Mouse (Mus musculus) limb, embryonic 13.5 days (tissue): Measurements from ENCODE around the gene Ndufab1. TPM values are rescaled to one million over a fixed set of nuclear protein-coding genes. Genes with fewer than 3 reads are reported as not detected.
"Not testable (repeated sequence)": the region's sequence is repeated elsewhere in the genome, so short reads cannot be mapped to it uniquely, and the experiment has no call there.

Source experiments
- ATAC-seq: fragments of 200-750 bp; cut with Nextera tagmentation; 2 replicates; pipeline ENCODE4 v1.8.0; 2017; ENCODE audit warnings: low read depth, moderate number of reproducible peaks, moderate TSS enrichment; ENCODE audit not compliant: low FRiP score
- H3K27ac ChIP-seq: fragments of 300-500 bp; sonication (generic); 2 replicates; pipeline ENCODE4 v1.5.1; 2015; ENCODE audit warnings: inconsistent platforms, mild to moderate bottlenecking, moderate library complexity
- H3K27me3 ChIP-seq: fragments of 300-500 bp; sonication (generic); 2 replicates; pipeline ENCODE4 v1.6.1; 2015; ENCODE audit warnings: mild to moderate bottlenecking, inconsistent platforms
- H3K36me3 ChIP-seq: fragments of 300-500 bp; sonication (generic); 2 replicates; pipeline ENCODE4 v1.6.1; 2015; ENCODE audit warnings: inconsistent platforms, mild to moderate bottlenecking, moderate library complexity
- H3K4me1 ChIP-seq: fragments of 300-500 bp; sonication (generic); 2 replicates; pipeline ENCODE4 v1.6.1; 2015; ENCODE audit warnings: inconsistent platforms
- H3K4me2 ChIP-seq: fragments of 300-500 bp; sonication (generic); replicated peaks from 2 replicates; pipeline ENCODE4 v1.6.1; 2015; ENCODE audit warnings: inconsistent platforms, mild to moderate bottlenecking, moderate library complexity
- H3K4me3 ChIP-seq: fragments of 300-500 bp; sonication (generic); 2 replicates; pipeline ENCODE4 v1.5.1; 2015; ENCODE audit warnings: moderate library complexity, mild to moderate bottlenecking, inconsistent platforms
- H3K9ac ChIP-seq: fragments of 300-500 bp; sonication (generic); 2 replicates; pipeline ENCODE4 v1.6.1; 2015; ENCODE audit warnings: mild to moderate bottlenecking, inconsistent platforms
- H3K9me3 ChIP-seq: fragments of 300-500 bp; sonication (generic); 2 replicates; pipeline ENCODE4 v1.6.1; 2016; ENCODE audit warnings: inconsistent platforms
- WGBS: fragments of 180-500 bp; shearing (Covaris S2); methylation state at CpG from one replicate; pipeline ENCODE4 v1.1.7; 2015; 5-methylcytosine and 5-hydroxymethylcytosine counted together
- polyA plus RNA-seq: library from polyadenylated mRNA; unstranded; fragments of >200 nt; fragmentation: Nextera tagmentation; extraction: Ambion mirVana; gene quantifications from 2 replicates; pipeline ENCODE4 v1.2.1, GENCODE M21; 2015

The Ndufab1 gene
- polyA plus RNA-seq, 1 experiment from 2014 or later: 651 TPM

- peak overlapping the region; percentile 88 for H3K9ac ChIP-seq
- peak overlapping the region; percentile 59 for H3K4me3 ChIP-seq
- not testable (repeated sequence) for H3K27me3 ChIP-seq, H3K9me3 ChIP-seq, H3K27ac ChIP-seq
- peak; percentile 73 for ATAC-seq
- H3K36me3 ChIP-seq: peaks cover 24% of the 10 kb centered on the region
- H3K4me1 ChIP-seq: peaks cover 14% of the 10 kb centered on the region
- peak overlapping the region; percentile 91 for H3K4me2 ChIP-seq
- WGBS: 7% methylated on average over 23 of the region's 28 CpGs
Measured at GRCm38 (mm10) chr7:122101014-122101746, 506 bp downstream of the Ndufab1 start.

GRCm38 (mm10) chr7:122099222-122099621 lies 2.5 kb downstream of the Ndufab1 start:
- Histone ChIP-seq H3K9ac (no peak overlapping the region), H3K36me3 (peaks cover 44% of the 10 kb centered on the region), H3K27me3 (no peaks in the 10 kb centered on the region), H3K4me1 (peaks cover 14% of the 10 kb centered on the region), H3K27ac (no peak overlapping the region), H3K4me3 (no peak overlapping the region), H3K4me2 (0 out of 2 replicates have a peak overlapping the region, but pooled peaks have one; percentile 0), H3K9me3 (no peaks in the 10 kb centered on the region)
- ATAC-seq: no peak
- WGBS: 60% methylated on average over 4 of the region's 4 CpGs

GRCm38 (mm10) chr7:122098009-122098408 lies 3.7 kb downstream of the Ndufab1 start:
- H3K27ac ChIP-seq: no peak overlapping the region
- H3K9ac ChIP-seq: no peak overlapping the region
- H3K27me3 ChIP-seq: no peaks in the 10 kb centered on the region
- H3K4me3 ChIP-seq: no peak overlapping the region
- WGBS: 89% methylated on average over 3 of the region's 3 CpGs
- peaks cover 14% of the 10 kb centered on the region for H3K4me1 ChIP-seq
- peaks cover 53% of the 10 kb centered on the region for H3K36me3 ChIP-seq
- ATAC-seq: no peak
- H3K4me2 ChIP-seq: no peak overlapping the region
- no peaks in the 10 kb centered on the region for H3K9me3 ChIP-seq

GRCm38 (mm10) chr7:122094564-122095330 lies 6.9 kb downstream of the Ndufab1 start:
- 94% methylated on average over 2 of the region's 2 CpGs for WGBS
- H3K9ac ChIP-seq: no peak overlapping the region
- no peaks in the 10 kb centered on the region for H3K9me3 ChIP-seq
- peaks cover under 1% of the 10 kb centered on the region for H3K4me1 ChIP-seq
- no peak overlapping the region for H3K4me3 ChIP-seq
- no peak overlapping the region for H3K4me2 ChIP-seq
- H3K27ac ChIP-seq: no peak overlapping the region
- peaks cover 81% of the 10 kb centered on the region for H3K36me3 ChIP-seq
- ATAC-seq: no peak
- no peaks in the 10 kb centered on the region for H3K27me3 ChIP-seq

- H3K4me2 ChIP-seq: no peak overlapping the region
- no peaks in the 10 kb centered on the region for H3K27me3 ChIP-seq
- H3K9me3 ChIP-seq: no peaks in the 10 kb centered on the region
- no peak for ATAC-seq
- no peak overlapping the region for H3K27ac ChIP-seq
- no peaks in the 10 kb centered on the region for H3K4me1 ChIP-seq
- 92% methylated on average over 11 of the region's 11 CpGs for WGBS
- H3K9ac ChIP-seq: no peak overlapping the region
- no peak overlapping the region for H3K4me3 ChIP-seq
- H3K36me3 ChIP-seq: peaks cover 85% of the 10 kb centered on the region
Measured at GRCm38 (mm10) chr7:122087195-122087982, 14.3 kb downstream of the Ndufab1 start.

GRCm38 (mm10) chr7:122081071-122081470 lies 20.6 kb downstream of the Ndufab1 start:
- Histone ChIP-seq H3K4me3 (no peak overlapping the region), H3K36me3 (peaks cover 87% of the 10 kb centered on the region), H3K27ac (no peak overlapping the region), H3K4me2 (no peak overlapping the region), H3K9me3 (no peaks in the 10 kb centered on the region), H3K9ac (no peak overlapping the region), H3K4me1 (no peaks in the 10 kb centered on the region), H3K27me3 (no peaks in the 10 kb centered on the region)
- no peak for ATAC-seq
- 97% methylated on average over 1 of the region's 1 CpGs for WGBS

- H3K4me1 ChIP-seq: no peaks in the 10 kb centered on the region
- no peak for ATAC-seq
- H3K27me3 ChIP-seq: no peaks in the 10 kb centered on the region
- no peak overlapping the region for H3K9ac ChIP-seq
- H3K9me3 ChIP-seq: no peaks in the 10 kb centered on the region
- no peak overlapping the region for H3K27ac ChIP-seq
- H3K36me3 ChIP-seq: peaks cover 88% of the 10 kb centered on the region
- no peak overlapping the region for H3K4me3 ChIP-seq
- H3K4me2 ChIP-seq: no peak overlapping the region
- 93% methylated on average over 8 of the region's 8 CpGs for WGBS
Measured at GRCm38 (mm10) chr7:122079798-122080554, 21.7 kb downstream of the Ndufab1 start.

- Histone ChIP-seq H3K27me3 (no peaks in the 10 kb centered on the region), H3K27ac (no peak overlapping the region), H3K4me3 (no peak overlapping the region), H3K9ac (no peak overlapping the region), H3K4me2 (no peak overlapping the region), H3K4me1 (peaks cover 6% of the 10 kb centered on the region), H3K9me3 (no peaks in the 10 kb centered on the region), H3K36me3 (peaks cover 96% of the 10 kb centered on the region)
- WGBS: 86% methylated on average over 3 of the region's 3 CpGs
- no peak for ATAC-seq
Measured at GRCm38 (mm10) chr7:122074374-122074773, 27.3 kb downstream of the Ndufab1 start.

- H3K4me1 ChIP-seq: peaks cover 30% of the 10 kb centered on the region
- peak overlapping the region; percentile 76 for H3K4me2 ChIP-seq
- peak overlapping the region; percentile 92 for H3K27ac ChIP-seq
- H3K9ac ChIP-seq: peak overlapping the region; percentile 99
- peaks cover 40% of the 10 kb centered on the region for H3K36me3 ChIP-seq
- peak overlapping the region; percentile 100 for H3K4me3 ChIP-seq
- no peaks in the 10 kb centered on the region for H3K27me3 ChIP-seq
- peak; percentile 21 for ATAC-seq
- H3K9me3 ChIP-seq: no peaks in the 10 kb centered on the region
- WGBS: 1% methylated on average over 58 of the region's 58 CpGs
Measured at GRCm38 (mm10) chr7:122067517-122068381, 33.9 kb downstream of the Ndufab1 start.

- Histone ChIP-seq H3K27ac (peak within 1 kb of the TSS; percentile 92), H3K4me2 (peak within 1 kb of the TSS; percentile 76), H3K9me3 (no peaks in the 10 kb centered on the region), H3K4me1 (peaks cover 30% of the 10 kb centered on the region), H3K27me3 (no peaks in the 10 kb centered on the region), H3K9ac (peak within 1 kb of the TSS; percentile 99), H3K4me3 (peak within 1 kb of the TSS; percentile 100), H3K36me3 (peaks cover 40% of the 10 kb centered on the region)
- under 1% methylated on average over 59 of the region's 60 CpGs for WGBS
- peak; percentile 98 for ATAC-seq
Measured at GRCm38 (mm10) chr7:122066945-122067516, 34.7 kb downstream of the Ndufab1 start, which contains the start of the genes Ubfd1 and Ears2. Gene Ubfd1, plus strand, starts transcription at chr7:122067175. Gene Ears2, minus strand, starts transcription at chr7:122067263.
